Mouse (Mus musculus) stomach, postnatal 0 days (tissue): ENCODE results near the gene Cyyr1.

Experiments
- CTCF ChIP-seq: IDR thresholded peaks from 2 replicates; pipeline ENCODE4 v1.5.1; 2016; ENCODE audit warnings: antibody characterized with exemption, low read depth, mild to moderate bottlenecking, moderate library complexity
- EP300 ChIP-seq: optimal IDR thresholded peaks from 2 replicates; pipeline ENCODE3; 2016; ENCODE audit warnings: antibody characterized with exemption

- TF ChIP-seq CTCF (no peak), EP300 (no peak)
Measured at GRCm38 (mm10) chr16:85445801-85446200, 107.4 kb downstream of the Cyyr1 start.
